Mouse (Mus musculus) liver, postnatal 0 days (tissue): ENCODE measurements around the gene Spred2.

ENCODE experiments used
- CTCF ChIP-seq: sonication (generic); IDR thresholded peaks from 2 replicates; pipeline ENCODE4 v1.5.1; 2016; ENCODE audit warnings: antibody characterized with exemption, low read depth
- EP300 ChIP-seq: IDR thresholded peaks from 2 replicates; pipeline ENCODE4 v1.6.1; 2016; ENCODE audit warnings: antibody characterized with exemption, low read depth, mild to moderate bottlenecking

DNA sequence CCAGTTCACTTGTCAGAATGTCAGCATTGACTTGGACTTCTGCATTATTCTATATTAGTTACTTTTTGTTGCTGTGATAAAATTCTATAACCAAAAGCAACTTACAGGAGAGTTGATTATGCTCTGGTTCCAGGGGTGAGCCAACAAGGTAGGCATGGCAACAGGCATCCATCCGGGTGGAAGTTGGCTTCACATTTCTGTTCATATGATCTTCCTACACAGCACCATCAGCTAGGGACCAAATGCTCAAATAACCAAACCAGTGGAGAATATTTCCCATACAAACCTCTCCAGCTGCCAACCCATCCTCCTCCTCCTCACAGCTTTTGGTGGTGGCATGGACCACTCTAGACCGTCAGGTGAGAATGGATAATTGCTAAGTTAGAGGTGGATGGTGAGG is 51.9 kb downstream of the Spred2 start:
- TF ChIP-seq CTCF = no peak
- no peak for TF ChIP-seq EP300
